ENCODE assay signal across 7 mouse cellular contexts in the genomic region with DNA sequence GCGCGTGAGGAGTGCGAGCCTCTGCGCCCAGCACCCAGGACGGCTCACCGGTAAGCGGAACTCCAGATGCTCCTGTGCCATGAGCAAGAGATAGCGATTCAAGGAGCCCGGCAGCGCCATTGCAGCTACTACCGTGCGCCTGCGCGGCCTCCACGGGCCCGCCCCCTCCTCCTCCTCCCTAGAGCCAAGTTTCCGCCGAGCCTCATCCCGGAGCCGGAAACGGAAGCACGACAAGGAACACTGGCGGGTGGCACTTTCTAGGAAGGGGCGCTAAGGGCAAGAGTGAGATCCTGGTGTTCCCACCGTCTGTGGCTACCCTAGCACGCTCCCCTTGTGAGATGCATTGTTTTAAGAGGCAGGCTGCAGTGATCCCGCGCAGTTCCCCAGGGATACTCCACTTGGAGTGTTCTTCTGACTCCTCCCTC. TPM values are rescaled to one million over a fixed set of nuclear protein-coding genes. Genes with fewer than 3 reads are reported as not detected.
DNase-seq lines count a peak whose midpoint lies in the region; ATAC-seq and TF ChIP-seq lines count a peak whose summit lies in the region.

A gene (minus strand): TSS at position 208 of the 425 bp plus-strand sequence.

- under 1% methylated on average over 27 of the region's 28 CpGs for WGBS in intestine, postnatal 0 days
- 1% methylated on average over 26 of the region's 28 CpGs for WGBS in midbrain, embryonic 12.5 days
- 1% methylated on average over 28 of the region's 28 CpGs for WGBS in small intestine, adult 2 months

- peak within 1 kb of the TSS; percentile 90 for H3K4me3 ChIP-seq in intestine, postnatal 0 days (ENCODE audit: low read depth, low read length)
- peak within 1 kb of the TSS; percentile 74 for H3K4me3 ChIP-seq in midbrain, embryonic 12.5 days
- H3K4me3 ChIP-seq in small intestine, adult 2 months (ENCODE audit: low read depth, low read length) = peak within 1 kb of the TSS; percentile 75

- peak within 1 kb of the TSS; percentile 68 for H3K4me2 ChIP-seq in intestine, postnatal 0 days (replicated peaks; ENCODE audit: low read depth)
- peak within 1 kb of the TSS; percentile 82 for H3K4me2 ChIP-seq in midbrain, embryonic 12.5 days (replicated peaks)

- H3K9ac ChIP-seq in intestine, postnatal 0 days (ENCODE audit: low read depth, low read length) = peak within 1 kb of the TSS; percentile 82
- H3K9ac ChIP-seq in midbrain, embryonic 12.5 days (replicated peaks) = peak within 1 kb of the TSS; percentile 87

- intact Hi-C loops in left cerebral cortex, postnatal 4 days (cut with DNase I) = no loop called here

- peaks cover 3% of the 10 kb centered on the region; the same call in 1 of the 2 replicates for H3K4me1 ChIP-seq in intestine, postnatal 0 days (replicated peaks; ENCODE audit: control insufficient read depth, insufficient read depth, low read length)
- peaks cover 14% of the 10 kb centered on the region for H3K4me1 ChIP-seq in midbrain, embryonic 12.5 days
- peaks cover 4% of the 10 kb centered on the region; the same call in 1 of the 2 replicates for H3K4me1 ChIP-seq in small intestine, adult 2 months (ENCODE audit: control insufficient read depth, insufficient read depth, insufficient read length, low read length)

- DNase-seq in adrenal gland, adult 2 months = peak; percentile 95
- peak; percentile 82 for DNase-seq in embryo, embryonic 11.5 days (ENCODE audit: low read depth, low spot score)
- peak; percentile 81 to 90 for DNase-seq in gastrocnemius, postnatal 4 days (ENCODE audit: low spot score in 2 of 2)
- peak; percentile 91 for DNase-seq in left cerebral cortex, postnatal 4 days

- no peak for TF ChIP-seq CTCF in intestine, postnatal 0 days (IDR thresholded peaks at IDR 0.05; ENCODE audit: low read depth)
- no peak for TF ChIP-seq CTCF in small intestine, adult 2 months (IDR thresholded peaks at IDR 0.05; ENCODE audit: extremely low read depth, insufficient read length, insufficient replicate concordance, low read depth, low read length)

- H3K36me3 ChIP-seq in intestine, postnatal 0 days (ENCODE audit: control insufficient read depth, insufficient read depth) = peaks cover 13% of the 10 kb centered on the region; the same call in 1 of the 2 replicates
- peaks cover 14% of the 10 kb centered on the region for H3K36me3 ChIP-seq in midbrain, embryonic 12.5 days
- H3K36me3 ChIP-seq in small intestine, adult 2 months (ENCODE audit: control insufficient read depth, insufficient read depth, low read length) = peaks cover 10% of the 10 kb centered on the region

- H3K27ac ChIP-seq in intestine, postnatal 0 days (ENCODE audit: low read depth, low read length) = peak within 1 kb of the TSS; percentile 85
- peak within 1 kb of the TSS; percentile 85 for H3K27ac ChIP-seq in midbrain, embryonic 12.5 days (replicated peaks)
- peak within 1 kb of the TSS; percentile 73 for H3K27ac ChIP-seq in small intestine, adult 2 months (ENCODE audit: insufficient read depth, low read depth, low read length)

- TF ChIP-seq POLR2A in small intestine, adult 2 months (IDR thresholded peaks at IDR 0.05; ENCODE audit: low read depth, low read length) = peak; percentile 90

- ATAC-seq in intestine, postnatal 0 days = peak; percentile 96
- peak; percentile 97 for ATAC-seq in midbrain, embryonic 12.5 days (ENCODE audit: low FRiP score, low read depth)

- H3K9me3 ChIP-seq in intestine, postnatal 0 days (ENCODE audit: control insufficient read depth) = no peaks in the 10 kb centered on the region
- no peaks in the 10 kb centered on the region for H3K9me3 ChIP-seq in midbrain, embryonic 12.5 days

- no peaks in the 10 kb centered on the region for H3K27me3 ChIP-seq in intestine, postnatal 0 days (replicated peaks; ENCODE audit: control insufficient read depth, insufficient read depth, low read length)
- H3K27me3 ChIP-seq in midbrain, embryonic 12.5 days = no peaks in the 10 kb centered on the region
- H3K27me3 ChIP-seq in small intestine, adult 2 months (ENCODE audit: control insufficient read depth, insufficient read depth, low read length) = no peaks in the 10 kb centered on the region

RNA-seq across cellular contexts. Expression of the gene that starts here (rescaled TPM):
- total RNA-seq in adrenal gland, adult 2 months (2021) = 1 to 10 TPM; 8.4 to 10.0 TPM
- 0.21 and 0.28 TPM in 2 replicates for polyA plus RNA-seq in adrenal gland, adult 2 months (2012; rRNA removed)
- total RNA-seq in gastrocnemius, postnatal 4 days (2021) = 1 to 10 TPM; 6.9 to 8.2 TPM
- 12.4 and 12.8 TPM in 2 replicates for polyA plus RNA-seq in intestine, postnatal 0 days (2015; fragmentation: Nextera tagmentation; extraction: Ambion mirVana)
- total RNA-seq in left cerebral cortex, postnatal 4 days (2021) = 10 to 100 TPM; 11.1 to 12.4 TPM
- 30.0 and 31.7 TPM in 2 replicates for polyA plus RNA-seq in midbrain, embryonic 12.5 days (2016; fragmentation: Nextera tagmentation; extraction: Ambion mirVana)
- 0.06 and 0.13 TPM in 2 replicates for polyA plus RNA-seq in small intestine, adult 2 months (2012; rRNA removed)

Comparison
In these comparisons a context has a peak if more than half of its experiments do, and no peak if none do; other contexts are left out.
1. Peak in every context shown above with its lines: DNase-seq, ATAC-seq, H3K4me3 ChIP-seq and H3K27ac ChIP-seq.
2. RNA of the gene that starts here (polyA plus RNA-seq): 30.0 to 31.7 TPM in midbrain, embryonic 12.5 days and 12.4 to 12.8 TPM in intestine, postnatal 0 days; 0.21 to 0.28 TPM in adrenal gland, adult 2 months and 0.06 to 0.13 TPM in small intestine, adult 2 months; every median in the first group is over 10 times any median in the second.